Mouse (Mus musculus) kidney, adult 2 months (tissue): ENCODE data around the gene Gng2. TPM values are rescaled to one million over a fixed set of nuclear protein-coding genes. Genes with fewer than 3 reads are reported as not detected.

Experiments
- DNase-seq: peaks from one replicate; pipeline ENCODE4 v3.0.0; 2021
- H3K27ac ChIP-seq: fragments of 200-500 bp; 2 replicates; pipeline ENCODE4 v1.5.1; 2012; ENCODE audit warnings: low read depth, low read length, control low read depth, inconsistent platforms; ENCODE audit not compliant: insufficient read depth
- H3K27me3 ChIP-seq: fragments of 200-500 bp; replicated peaks from 2 replicates; pipeline ENCODE4 v1.6.1; 2012; ENCODE audit warnings: mild to moderate bottlenecking, moderate library complexity, low read length, inconsistent platforms; ENCODE audit not compliant: control insufficient read depth, insufficient read depth
- H3K36me3 ChIP-seq: fragments of 200-500 bp; 2 replicates; pipeline ENCODE4 v1.6.1; 2012; ENCODE audit warnings: mild to moderate bottlenecking, moderate library complexity, low read length, inconsistent platforms; ENCODE audit not compliant: control insufficient read depth, insufficient read depth
- H3K4me1 ChIP-seq: fragments of 200-500 bp; 2 replicates; pipeline ENCODE4 v1.6.1; 2011; ENCODE audit warnings: low read length; ENCODE audit not compliant: control insufficient read depth, insufficient read depth
- H3K4me3 ChIP-seq: fragments of 200-500 bp; 2 replicates; pipeline ENCODE4 v1.5.1; 2011; ENCODE audit warnings: mild to moderate bottlenecking, low read depth, low read length, control low read depth; ENCODE audit not compliant: insufficient read depth
- CTCF ChIP-seq: fragments of 200-500 bp; conservative IDR thresholded peaks from 2 replicates; pipeline ENCODE4 v1.5.1; 2011; ENCODE audit warnings: low read depth, mild to moderate bottlenecking, control low read depth, low read length, moderate library complexity, mixed read lengths; ENCODE audit not compliant: insufficient read depth, insufficient read length
- POLR2A ChIP-seq: fragments of 200-500 bp; IDR thresholded peaks from one replicate; pipeline ENCODE4 v1.6.1; 2011; ENCODE audit warnings: low read depth, low read length, control low read depth
- WGBS: fragments of 180-500 bp; shearing (Covaris S2); methylation state at CpG from one replicate; pipeline ENCODE4 v1.1.7; 2018; 5-methylcytosine and 5-hydroxymethylcytosine counted together
- polyA plus RNA-seq: library from polyadenylated mRNA; depleted of rRNA; stranded (reverse); fragments of >200 nt; gene quantifications from 2 replicates; pipeline ENCODE4 v1.2.3, GENCODE M21; 2012; rRNA removed

The Gng2 gene
- polyA plus RNA-seq, result 6.6 and 9.0 TPM in 2 replicates

DNA sequence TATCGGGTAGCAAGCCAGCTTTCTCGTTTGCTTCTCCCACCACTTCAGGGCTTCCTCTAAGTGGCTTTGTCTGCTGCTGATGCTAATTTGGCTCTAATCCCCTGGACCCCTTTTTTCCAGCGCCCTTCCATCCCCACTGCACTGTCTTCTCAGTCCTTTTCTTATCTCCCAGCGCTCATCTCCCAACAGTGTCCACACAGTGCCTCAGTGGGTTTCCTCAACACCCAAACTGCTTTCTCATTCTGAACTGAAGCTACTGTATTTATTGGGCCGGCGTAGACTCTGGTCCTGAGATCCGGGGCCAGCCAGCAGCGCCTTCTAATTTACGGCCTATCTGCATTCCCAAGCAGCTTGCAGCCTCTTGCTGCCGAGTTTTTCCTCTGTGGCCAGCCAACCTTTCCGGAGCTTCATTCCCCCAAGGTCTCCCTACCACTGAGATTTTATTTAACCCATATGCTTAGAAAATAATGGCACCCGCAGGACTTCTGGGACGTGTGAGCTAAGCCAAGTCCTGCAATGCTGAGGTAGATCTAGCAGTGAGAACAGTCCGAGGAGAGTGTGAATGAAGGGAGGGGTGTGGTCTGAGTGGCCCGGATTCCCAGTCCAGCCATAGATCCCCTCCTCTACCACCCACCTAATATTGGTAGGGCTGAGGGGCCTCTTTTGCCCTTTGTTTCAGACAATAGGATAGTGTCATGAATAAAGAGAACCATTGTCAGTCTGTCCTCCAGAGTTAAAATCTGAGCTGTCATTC, at the start of gene Gng2:
Gng2 (minus strand) TSS at position 357 of the 754 bp plus-strand sequence.
- Histone ChIP-seq H3K27me3 (no peaks in the 10 kb centered on the region), H3K36me3 (no peaks in the 10 kb centered on the region), H3K4me3 (peak within 1 kb of the TSS; percentile 47), H3K4me1 (no peaks in the 10 kb centered on the region), H3K27ac (0 out of 2 replicates have a peak within 1 kb of the TSS, but pooled peaks have one; percentile 12)
- 21% methylated on average over 15 of the region's 15 CpGs for WGBS
- no peak for TF ChIP-seq CTCF
- no peak for TF ChIP-seq POLR2A
- DNase-seq, result no peak

DNA sequence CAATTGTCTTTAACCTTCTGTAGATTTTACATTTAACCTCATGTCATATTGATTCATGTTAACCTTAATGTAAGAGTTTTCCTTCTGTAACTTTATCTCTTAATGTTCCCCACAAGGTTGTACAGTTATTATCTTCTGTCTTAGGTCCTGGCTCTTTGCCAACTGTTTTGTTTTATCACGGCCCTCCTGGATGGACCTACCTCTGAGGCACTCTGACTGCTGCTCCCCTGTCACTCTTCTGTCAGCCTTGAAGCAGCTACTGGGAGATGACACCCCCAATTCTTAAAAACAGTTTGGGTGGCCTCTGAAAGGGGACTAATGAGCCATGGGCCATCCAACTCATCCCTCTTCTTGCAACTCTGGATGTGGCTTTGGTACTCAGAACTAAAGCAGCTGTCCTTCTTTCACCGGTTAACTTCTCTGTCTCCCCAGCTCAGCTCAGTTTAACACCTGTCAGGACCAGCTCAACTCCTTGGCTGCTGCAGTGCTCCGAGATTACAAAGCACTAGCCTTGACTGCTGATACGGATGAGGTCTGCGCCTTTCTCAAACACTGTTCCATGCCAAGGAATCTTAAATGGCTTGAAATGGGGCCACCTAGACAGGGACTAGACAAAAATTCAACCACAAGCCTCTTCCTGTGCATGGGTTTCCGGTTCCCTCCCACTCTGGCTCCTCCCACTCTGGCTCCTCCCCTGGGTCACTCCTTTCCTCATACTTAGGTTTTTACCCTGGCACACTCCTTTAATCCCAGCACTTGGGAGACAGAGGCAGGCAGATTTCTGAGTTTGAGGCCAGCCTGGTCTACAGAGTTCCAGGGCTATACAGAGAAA, 47.7 kb upstream of the Gng2 start:
- TF ChIP-seq CTCF (no peak), POLR2A (no peak)
- Histone ChIP-seq H3K4me3 (no peak overlapping the region), H3K36me3 (no peaks in the 10 kb centered on the region), H3K27ac (no peak overlapping the region), H3K4me1 (no peaks in the 10 kb centered on the region), H3K27me3 (no peaks in the 10 kb centered on the region)
- 65% methylated on average over 6 of the region's 6 CpGs for WGBS
- DNase-seq, result no peak

DNA sequence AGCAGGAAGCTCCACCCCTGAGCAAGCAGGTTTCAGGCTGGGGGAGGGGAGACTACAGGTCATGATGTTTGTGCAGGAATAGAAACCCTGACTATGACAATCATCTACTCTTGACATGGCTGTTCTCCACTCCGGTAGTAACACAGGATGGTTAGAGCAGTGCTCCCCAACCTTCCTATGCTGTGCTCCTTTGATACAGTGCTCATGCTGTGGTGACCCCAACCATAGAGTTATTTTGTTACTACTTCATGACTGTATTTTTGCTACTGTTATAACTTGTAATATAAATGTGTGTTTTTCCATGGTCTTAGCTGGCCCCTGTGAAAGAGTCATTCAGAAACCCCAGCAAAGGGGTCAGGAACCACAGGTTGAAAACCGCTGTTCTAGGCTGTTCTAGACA, 46.5 kb upstream of the Gng2 start:
- no peaks in the 10 kb centered on the region for H3K36me3 ChIP-seq
- H3K4me3 ChIP-seq, result no peak overlapping the region
- WGBS, result 92% methylated on average over 2 of the region's 2 CpGs
- no peaks in the 10 kb centered on the region for H3K4me1 ChIP-seq
- no peak for DNase-seq
- H3K27me3 ChIP-seq, result no peaks in the 10 kb centered on the region
- no peak overlapping the region for H3K27ac ChIP-seq
- TF ChIP-seq POLR2A (no peak), CTCF (no peak)

DNA sequence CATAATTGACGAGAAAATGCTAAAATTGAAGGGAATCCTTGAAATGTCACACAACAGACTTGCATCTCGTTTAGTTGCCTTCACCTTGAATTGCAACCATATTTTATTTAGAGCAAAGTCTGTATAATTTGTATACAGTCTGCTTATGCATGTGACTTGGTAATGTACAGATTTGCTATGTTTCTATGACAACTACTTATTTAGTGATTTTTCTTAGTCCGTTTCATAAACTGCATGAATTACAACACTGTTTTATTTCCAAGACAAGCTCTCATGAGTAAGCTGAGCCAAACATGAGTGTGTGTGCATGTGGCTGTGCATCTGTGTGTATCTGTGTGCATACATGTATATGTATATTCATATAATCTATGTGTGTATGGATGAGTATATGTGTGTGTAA, 42.1 kb upstream of the Gng2 start:
- no peaks in the 10 kb centered on the region for H3K36me3 ChIP-seq
- TF ChIP-seq POLR2A, result no peak
- no peak for TF ChIP-seq CTCF
- 83% methylated on average over 3 of the region's 3 CpGs for WGBS
- H3K27ac ChIP-seq, result no peak overlapping the region
- no peak for DNase-seq
- H3K4me1 ChIP-seq, result no peaks in the 10 kb centered on the region
- H3K27me3 ChIP-seq, result no peaks in the 10 kb centered on the region
- no peak overlapping the region for H3K4me3 ChIP-seq

DNA sequence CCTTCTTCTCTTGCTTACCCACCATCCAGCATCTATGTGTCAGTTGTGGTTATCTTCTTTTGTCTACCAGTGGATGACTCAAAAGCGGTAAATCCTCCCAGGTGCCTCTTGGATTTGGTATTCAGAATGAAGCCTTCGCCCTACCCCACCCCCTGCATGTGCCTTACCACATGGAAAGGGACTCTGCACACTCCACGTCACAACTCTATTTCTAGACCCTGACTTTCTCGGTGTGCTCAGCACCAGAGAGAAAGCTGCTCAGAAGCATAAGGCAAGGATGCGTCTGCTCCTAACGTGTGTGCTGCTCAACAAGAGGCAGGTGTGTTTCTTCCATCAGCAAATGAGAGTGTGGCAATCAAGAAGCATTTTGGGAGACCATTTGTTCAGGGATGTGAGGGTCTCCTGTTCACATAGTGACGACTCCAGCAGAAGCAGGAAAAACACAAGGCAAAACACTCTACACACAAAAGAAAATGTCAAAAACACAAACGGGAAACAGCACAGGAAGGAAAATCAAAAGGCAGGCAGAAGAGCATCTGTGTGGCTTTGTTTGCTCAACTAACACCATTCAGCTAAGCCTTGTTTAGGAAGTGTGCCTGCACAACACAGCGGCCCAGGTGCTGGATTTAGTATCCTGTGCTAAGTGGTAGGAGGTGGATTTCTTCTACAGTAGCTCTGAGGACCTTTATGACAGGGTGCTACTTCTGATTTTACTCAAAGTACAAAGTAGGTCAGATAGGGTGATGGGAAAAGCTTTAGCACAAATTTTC, 35.3 kb upstream of the Gng2 start:
- H3K27ac ChIP-seq, result no peak overlapping the region
- WGBS, result 62% methylated on average over 9 of the region's 9 CpGs
- DNase-seq, result no peak
- H3K36me3 ChIP-seq, result no peaks in the 10 kb centered on the region
- H3K4me1 ChIP-seq, result no peaks in the 10 kb centered on the region
- H3K27me3 ChIP-seq, result no peaks in the 10 kb centered on the region
- no peak overlapping the region for H3K4me3 ChIP-seq
- TF ChIP-seq CTCF (no peak), POLR2A (no peak)

DNA sequence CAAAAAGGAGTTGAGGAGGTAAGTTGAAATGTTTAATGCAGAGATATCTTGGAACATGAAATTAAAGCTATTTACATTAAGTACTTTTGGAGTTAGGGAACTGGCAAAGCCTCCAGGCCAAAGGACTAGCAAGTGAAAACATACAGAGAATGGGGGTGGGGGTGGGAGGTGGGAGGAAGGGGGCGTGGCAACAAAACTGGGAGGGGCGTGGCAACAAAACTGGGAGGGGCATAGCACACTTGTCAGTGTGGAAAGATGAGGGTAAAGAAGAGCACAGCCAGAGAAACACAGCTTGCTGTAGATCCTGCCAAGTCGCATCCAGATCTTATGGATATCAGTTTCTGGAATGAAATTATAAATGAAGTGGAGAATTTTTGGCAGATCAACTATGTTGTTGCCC, 30.0 kb upstream of the Gng2 start:
- no peak for TF ChIP-seq POLR2A
- no peak for TF ChIP-seq CTCF
- DNase-seq, result no peak
- Histone ChIP-seq H3K4me3 (no peak overlapping the region), H3K4me1 (no peaks in the 10 kb centered on the region), H3K36me3 (no peaks in the 10 kb centered on the region), H3K27me3 (no peaks in the 10 kb centered on the region), H3K27ac (no peak overlapping the region)
- 89% methylated on average over 3 of the region's 3 CpGs for WGBS
